Mouse (Mus musculus) hindbrain, postnatal 0 days (tissue): ENCODE results near the gene Slamf8. TPM values are rescaled to one million over a fixed set of nuclear protein-coding genes. Genes with fewer than 3 reads are reported as not detected.

Experiments used
- ATAC-seq: fragments of 200-750 bp; cut with Nextera tagmentation; 2 replicates; pipeline ENCODE4 v1.8.0; 2017; ENCODE audit warnings: mild to moderate bottlenecking, moderate TSS enrichment, moderate library complexity
- DNase-seq: peaks from one replicate; pipeline ENCODE4 v3.0.0-alpha.2; 2015; ENCODE audit warnings: low spot score
- H3K27ac ChIP-seq: fragments of 300-500 bp; sonication (generic); 2 replicates; pipeline ENCODE4 v1.5.1; 2014; ENCODE audit warnings: mild to moderate bottlenecking
- H3K27me3 ChIP-seq: fragments of 300-500 bp; sonication (generic); 2 replicates; pipeline ENCODE4 v1.6.1; 2014; ENCODE audit warnings: low read length, mixed read lengths; ENCODE audit not compliant: insufficient read depth
- H3K36me3 ChIP-seq: fragments of 300-500 bp; sonication (generic); 2 replicates; pipeline ENCODE4 v1.6.1; 2014; ENCODE audit warnings: low read length, mixed read lengths; ENCODE audit not compliant: insufficient read depth
- H3K4me1 ChIP-seq: fragments of 300-500 bp; sonication (generic); 2 replicates; pipeline ENCODE4 v1.6.1; 2014; ENCODE audit warnings: antibody characterized with exemption, low read length, mixed read lengths; ENCODE audit not compliant: insufficient read depth
- H3K4me2 ChIP-seq: fragments of 300-500 bp; sonication (generic); 2 replicates; pipeline ENCODE4 v1.6.1; 2014; ENCODE audit warnings: low read depth, mild to moderate bottlenecking, low read length, moderate library complexity, mixed read lengths
- H3K4me3 ChIP-seq: fragments of 300-500 bp; sonication (generic); 2 replicates; pipeline ENCODE4 v1.5.1; 2014; ENCODE audit warnings: low read length
- H3K9ac ChIP-seq: fragments of 300-500 bp; sonication (generic); replicated peaks from 2 replicates; pipeline ENCODE4 v1.6.1; 2014; ENCODE audit warnings: mild to moderate bottlenecking, low read length, moderate library complexity, mixed read lengths
- H3K9me3 ChIP-seq: fragments of 300-500 bp; sonication (generic); 2 replicates; pipeline ENCODE4 v1.6.1; 2016; ENCODE audit warnings: low read length, mixed read lengths
- CTCF ChIP-seq: IDR thresholded peaks from 2 replicates; pipeline ENCODE4 v1.5.1; 2016; ENCODE audit warnings: antibody characterized with exemption, control low read depth, low read depth
- WGBS: fragments of 180-500 bp; shearing (Covaris S2); extraction: QIAGEN DNeasy Blood & Tissue Kit; methylation state at CpG from one replicate; pipeline ENCODE4 v1.1.7; 2014; 5-methylcytosine and 5-hydroxymethylcytosine counted together
- polyA plus RNA-seq: library from polyadenylated mRNA; unstranded; fragments of >200 nt; fragmentation: Nextera tagmentation; extraction: Ambion mirVana; gene quantifications from 2 replicates; pipeline ENCODE4 v1.2.1, GENCODE M21; 2015
- total RNA-seq: library from RNA; depleted of rRNA; stranded (reverse); fragments of >200 nt; gene quantifications from 2 replicates; pipeline ENCODE4 v1.2.3, GENCODE M21; 2014

Gene Slamf8
- total and polyA plus RNA-seq, 2 experiments from 2014 or later = not detected

DNA sequence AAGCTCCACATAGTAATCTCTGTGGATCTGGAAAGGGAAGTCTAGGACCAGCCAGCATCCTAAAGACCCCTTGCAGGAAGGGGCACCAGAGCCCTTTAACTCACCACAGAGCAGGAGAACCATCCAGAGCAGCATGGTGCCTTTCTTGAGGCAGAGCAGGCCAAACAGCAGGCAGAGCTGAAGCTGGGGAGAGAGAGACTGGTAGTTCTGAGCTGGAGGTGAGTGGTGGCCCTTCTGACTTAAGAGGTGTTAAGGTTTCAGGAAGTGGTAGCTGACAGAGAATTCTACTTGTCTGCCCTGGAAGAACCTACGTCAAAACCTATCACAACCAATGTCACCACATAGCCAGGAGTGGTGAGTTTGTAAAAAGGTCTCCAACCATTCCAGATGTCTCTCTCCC lies 12.0 kb upstream of the Slamf8 start, which contains the start of gene Fcrl6:
Gene Fcrl6, minus strand, starts transcription at position 226 of the 400 bp plus-strand sequence.
- 79% methylated on average over 1 of the region's 1 CpGs for WGBS
- TF ChIP-seq CTCF = no peak
- H3K27me3 ChIP-seq = no peaks in the 10 kb centered on the region

DNA sequence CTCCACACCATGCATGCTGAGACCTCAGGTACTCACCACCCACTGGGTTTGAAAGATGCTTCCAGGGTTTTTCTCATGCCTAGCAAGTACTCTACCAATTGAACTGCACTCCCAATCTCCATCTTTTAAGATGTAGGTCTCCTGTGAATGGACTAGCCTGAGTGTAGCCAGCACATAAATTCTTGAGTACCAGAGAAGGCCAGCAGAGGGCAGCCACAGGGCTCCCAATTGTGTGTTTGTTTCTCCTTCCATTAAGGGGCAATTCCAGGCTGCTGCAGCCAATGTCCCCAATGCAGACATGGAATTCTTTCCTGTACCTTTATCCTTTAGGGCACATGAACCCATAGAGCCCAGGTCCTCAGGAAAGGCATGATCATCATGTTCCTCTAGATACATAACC lies 4.1 kb upstream of the Slamf8 start:
- H3K27ac ChIP-seq = no peak overlapping the region
- no peaks in the 10 kb centered on the region for H3K4me1 ChIP-seq
- DNase-seq (peak; percentile 66), ATAC-seq (peak; percentile 64; the same call in 1 of the 2 replicates)
- no peak overlapping the region for H3K9ac ChIP-seq
- H3K36me3 ChIP-seq = no peaks in the 10 kb centered on the region
- H3K9me3 ChIP-seq = no peaks in the 10 kb centered on the region
- no peak overlapping the region for H3K4me3 ChIP-seq
- peak; percentile 80 for TF ChIP-seq CTCF
- no peak overlapping the region for H3K4me2 ChIP-seq
- no peaks in the 10 kb centered on the region for H3K27me3 ChIP-seq

More for the DNA sequence above, 12.0 kb upstream of the Slamf8 start, which contains the start of gene Fcrl6:
- Histone ChIP-seq H3K9me3 (no peaks in the 10 kb centered on the region), H3K9ac (no peak within 1 kb of the TSS), H3K27ac (no peak within 1 kb of the TSS), H3K4me1 (no peaks in the 10 kb centered on the region), H3K4me2 (no peak within 1 kb of the TSS), H3K4me3 (no peak within 1 kb of the TSS), H3K36me3 (no peaks in the 10 kb centered on the region)
- ATAC-seq (no peak), DNase-seq (no peak)

DNA sequence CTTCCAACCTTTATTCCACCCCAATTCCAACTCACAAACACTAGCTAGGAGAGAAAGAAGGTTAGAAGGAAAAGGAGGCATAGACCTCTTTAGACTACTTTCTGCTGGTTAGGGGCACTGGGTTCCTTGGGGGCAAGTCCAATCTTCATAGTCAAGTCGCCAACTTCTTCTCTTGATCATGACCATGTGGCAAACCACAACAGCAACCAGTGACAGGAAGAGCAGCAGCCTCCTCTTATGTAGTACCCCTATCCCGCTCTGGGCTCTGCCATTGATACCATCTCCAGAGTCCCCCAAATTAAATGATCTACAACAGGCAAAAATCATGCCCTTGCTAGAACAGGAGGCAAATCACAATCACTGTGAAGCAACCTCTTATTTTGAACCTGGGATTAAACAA lies 3.6 kb upstream of the Slamf8 start:
- WGBS = 85% methylated on average over 2 of the region's 2 CpGs
- H3K4me1 ChIP-seq = no peaks in the 10 kb centered on the region
- H3K27ac ChIP-seq = no peak overlapping the region
- no peak overlapping the region for H3K9ac ChIP-seq
- no peaks in the 10 kb centered on the region for H3K36me3 ChIP-seq
- H3K4me3 ChIP-seq = no peak overlapping the region
- DNase-seq (no peak), ATAC-seq (no peak)
- no peaks in the 10 kb centered on the region for H3K9me3 ChIP-seq
- no peaks in the 10 kb centered on the region for H3K27me3 ChIP-seq
- H3K4me2 ChIP-seq = no peak overlapping the region
- no peak for TF ChIP-seq CTCF

DNA sequence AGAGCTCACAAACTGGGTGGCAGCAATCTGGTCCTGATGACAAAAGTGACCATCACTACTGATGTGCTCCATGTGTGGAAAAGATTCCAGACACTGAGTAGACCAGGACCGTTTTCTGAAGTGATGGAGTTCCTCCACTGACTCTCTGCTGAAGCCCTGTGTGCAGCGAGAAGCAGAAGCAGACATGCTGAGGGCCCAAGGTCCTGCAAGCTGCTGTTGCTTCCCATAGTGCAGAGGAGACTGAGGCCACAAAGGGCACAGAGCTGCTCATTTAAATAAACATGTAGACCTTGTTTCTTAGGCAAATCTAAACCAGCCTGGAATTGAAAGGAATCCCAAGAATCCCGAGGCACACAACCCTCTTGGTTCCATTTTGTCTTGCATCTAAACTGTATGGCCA lies 3.0 kb upstream of the Slamf8 start:
- DNase-seq = no peak

DNA sequence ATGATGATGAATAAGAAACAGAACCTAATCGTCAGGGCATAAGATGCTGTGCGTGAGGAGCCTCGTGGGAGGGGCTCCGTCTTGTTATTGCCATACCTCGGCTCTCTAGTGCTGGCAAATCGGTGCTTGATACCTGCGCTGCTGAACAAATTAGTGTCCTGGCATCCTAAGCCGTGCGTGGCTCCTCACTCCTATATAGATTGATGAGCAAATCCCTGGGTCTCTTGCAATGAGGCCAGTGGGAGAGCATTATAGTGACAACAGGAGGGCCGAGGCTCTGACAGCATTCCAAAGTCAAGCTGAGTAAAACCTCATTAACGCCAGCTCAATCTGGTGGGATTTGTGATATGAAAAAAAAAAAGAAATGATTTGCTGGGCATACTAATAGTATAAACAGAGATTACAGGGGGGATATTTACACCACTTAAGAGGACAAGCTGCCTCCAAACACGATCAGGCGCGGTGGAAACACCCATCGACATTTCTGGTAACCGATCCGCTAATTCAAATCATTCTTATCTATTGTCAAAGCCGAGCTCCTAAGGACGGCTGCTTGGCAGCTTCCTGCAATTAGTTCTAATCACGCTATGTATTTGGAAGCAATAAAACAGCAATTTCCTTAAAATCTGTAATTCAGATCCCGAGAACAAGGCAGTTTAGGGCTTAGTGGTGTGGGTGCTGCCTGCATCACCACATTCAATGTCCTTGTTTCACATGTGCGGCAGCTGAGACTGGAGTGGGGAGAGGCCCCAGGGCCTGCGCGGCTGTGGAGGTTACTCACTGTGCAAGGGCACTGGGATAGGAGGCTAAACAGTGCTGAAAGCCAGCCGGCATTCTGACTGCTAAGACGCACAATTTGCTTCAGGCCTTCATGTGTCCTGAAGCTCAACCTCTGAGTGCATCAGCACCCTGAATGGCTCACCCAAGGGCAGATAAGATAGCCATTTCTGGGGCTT lies 4.5 kb downstream of the Slamf8 start:
- DNase-seq (peak; percentile 44), ATAC-seq (peak; percentile 54)
- 0 out of 2 replicates have a peak overlapping the region, but pooled peaks have one; percentile 17 for H3K9ac ChIP-seq
- 19% methylated on average over 26 of the region's 26 CpGs for WGBS
- peaks cover 6% of the 10 kb centered on the region for H3K4me1 ChIP-seq
- H3K27me3 ChIP-seq = no peaks in the 10 kb centered on the region
- H3K9me3 ChIP-seq = no peaks in the 10 kb centered on the region
- H3K4me3 ChIP-seq = no peak overlapping the region
- peak overlapping the region; percentile 27 for H3K4me2 ChIP-seq
- TF ChIP-seq CTCF = no peak
- no peaks in the 10 kb centered on the region for H3K36me3 ChIP-seq
- 0 out of 2 replicates have a peak overlapping the region, but pooled peaks have one; percentile 15 for H3K27ac ChIP-seq

More for the DNA sequence above, 3.0 kb upstream of the Slamf8 start:
- Histone ChIP-seq H3K4me1 (no peaks in the 10 kb centered on the region), H3K9me3 (no peaks in the 10 kb centered on the region), H3K4me3 (no peak overlapping the region), H3K36me3 (no peaks in the 10 kb centered on the region), H3K4me2 (no peak overlapping the region), H3K27ac (no peak overlapping the region), H3K9ac (no peak overlapping the region), H3K27me3 (no peaks in the 10 kb centered on the region)
- TF ChIP-seq CTCF = no peak
- no peak for ATAC-seq
- 81% methylated on average over 3 of the region's 3 CpGs for WGBS

DNA sequence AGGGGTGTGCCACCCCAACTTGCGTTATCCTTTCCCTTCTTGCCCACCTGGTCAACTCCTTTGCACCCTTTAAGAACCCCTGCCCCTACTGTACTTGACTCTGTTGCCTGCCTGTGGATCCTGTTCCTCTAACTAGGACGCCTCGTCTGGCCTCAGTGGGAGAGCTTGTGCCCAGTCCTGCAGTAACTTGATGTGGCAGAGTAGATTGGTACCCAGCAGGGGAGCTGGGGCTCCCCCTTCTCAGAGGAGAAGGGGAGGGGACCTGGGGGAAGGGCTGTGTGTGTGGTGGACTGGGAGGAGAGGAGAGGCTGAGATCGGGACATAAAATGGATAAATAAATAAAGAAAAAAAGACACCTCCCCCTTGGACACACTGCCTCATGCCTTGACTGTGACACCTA lies 5.3 kb downstream of the Slamf8 start:
- peaks cover 6% of the 10 kb centered on the region for H3K4me1 ChIP-seq
- H3K4me3 ChIP-seq = no peak overlapping the region
- 49% methylated on average over 4 of the region's 4 CpGs for WGBS
- no peak for TF ChIP-seq CTCF
- DNase-seq (no peak), ATAC-seq (peak; percentile 24; the same call in 1 of the 2 replicates)
- no peak overlapping the region for H3K9ac ChIP-seq
- no peaks in the 10 kb centered on the region for H3K27me3 ChIP-seq
- H3K27ac ChIP-seq = no peak overlapping the region
- H3K36me3 ChIP-seq = no peaks in the 10 kb centered on the region
- H3K4me2 ChIP-seq = no peak overlapping the region
- no peaks in the 10 kb centered on the region for H3K9me3 ChIP-seq

DNA sequence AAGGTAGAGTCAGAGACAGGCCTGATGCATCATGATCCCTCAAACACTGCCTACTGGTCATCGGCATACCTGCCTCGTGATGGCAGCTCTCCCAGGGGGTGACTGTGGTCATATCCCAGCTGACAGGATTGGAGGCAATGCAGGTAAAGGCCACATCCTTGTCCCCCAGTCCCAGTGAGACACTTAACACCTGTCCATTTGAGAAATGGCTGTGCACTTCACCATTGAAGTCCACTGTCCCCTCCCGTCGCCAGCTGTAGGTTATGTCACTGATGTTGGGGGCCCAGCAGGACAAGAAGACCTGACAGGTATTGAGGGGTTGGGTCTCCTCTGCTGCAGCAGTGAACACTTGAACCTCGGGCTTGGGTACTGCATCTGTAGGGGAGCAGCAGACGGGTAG lies 6.1 kb downstream of the Slamf8 start:
- no peak overlapping the region for H3K9ac ChIP-seq
- peaks cover 6% of the 10 kb centered on the region for H3K4me1 ChIP-seq
- no peak overlapping the region for H3K27ac ChIP-seq
- ATAC-seq (no peak), DNase-seq (no peak)
- WGBS = 89% methylated on average over 6 of the region's 6 CpGs
- H3K27me3 ChIP-seq = no peaks in the 10 kb centered on the region
- TF ChIP-seq CTCF = no peak
- no peaks in the 10 kb centered on the region for H3K9me3 ChIP-seq
- no peaks in the 10 kb centered on the region for H3K36me3 ChIP-seq
- H3K4me2 ChIP-seq = no peak overlapping the region
- H3K4me3 ChIP-seq = no peak overlapping the region
